Comparison of ENCODE assay signal across 10 mouse cellular contexts in genomic region chr7:142498575-142498974, GRCm38 (mm10). TPM values are rescaled to one million over a fixed set of nuclear protein-coding genes. Genes with fewer than 3 reads are reported as not detected.
DNase-seq lines count a peak whose midpoint lies in the region; ATAC-seq and TF ChIP-seq lines count a peak whose summit lies in the region.
"Had no signal": no experiment of that assay in that cellular context is flagged by ENCODE, and none has a peak within 500 bp of the region (broad histone marks: within the 10 kb centered on the region; RNA-seq: fewer than 3 reads in every experiment).

Tnnt3 (plus strand) TSS chr7:142498836.

- no peak within 1 kb of the TSS for H3K9ac ChIP-seq in heart, embryonic 13.5 days
- no peak within 1 kb of the TSS for H3K9ac ChIP-seq in heart, adult 2 months (ENCODE audit: low read depth, low read length)
- no peak within 1 kb of the TSS for H3K9ac ChIP-seq in lung, embryonic 15.5 days

- no peak within 1 kb of the TSS for H3K4me2 ChIP-seq in heart, embryonic 13.5 days
- H3K4me2 ChIP-seq in lung, embryonic 15.5 days = no peak within 1 kb of the TSS

- WGBS in heart, embryonic 13.5 days = 85% methylated on average over 2 of the region's 2 CpGs
- WGBS in heart, adult 2 months = 87% methylated on average over 2 of the region's 2 CpGs
- 90% methylated on average over 2 of the region's 2 CpGs for WGBS in lung, embryonic 15.5 days

- peaks cover 22% of the 10 kb centered on the region for H3K4me1 ChIP-seq in heart, embryonic 13.5 days
- peaks cover 3% of the 10 kb centered on the region; the same call in 1 of the 2 replicates for H3K4me1 ChIP-seq in heart, adult 2 months (ENCODE audit: control insufficient read depth, insufficient read depth, low read length)
- peaks cover 7% of the 10 kb centered on the region; the same call in 1 of the 2 replicates for H3K4me1 ChIP-seq in lung, embryonic 15.5 days

- no peak for DNase-seq in heart, adult 2 months
- DNase-seq in lung, adult 18-20 months = no peak
- DNase-seq in gastrocnemius, postnatal 25 days = peak; percentile 91
- peak; percentile 98 for DNase-seq in skeletal muscle tissue, adult 2 months (ENCODE audit: low read depth, low spot score)
- DNase-seq in right cerebral cortex, postnatal 36 days (ENCODE audit: low spot score in 2 of 2) = no peak
- DNase-seq in left cerebral cortex, postnatal 10 days (ENCODE audit: extremely low spot score in 1 of 2, low spot score in 2 of 2) = no peak
- DNase-seq: adrenal gland, postnatal 25 days had no signal

- ATAC-seq in heart, embryonic 13.5 days (ENCODE audit: extremely low read depth, insufficient number of reproducible peaks, low FRiP score, low TSS enrichment) = no peak
- no peak for ATAC-seq in lung, embryonic 15.5 days (ENCODE audit: borderline replicate concordance, extremely low read depth, low FRiP score, low TSS enrichment)

- no peak for TF ChIP-seq EP300 in heart, adult 2 months (IDR thresholded peaks at IDR 0.05; ENCODE audit: insufficient read depth, low read depth, low read length)

- H3K27ac ChIP-seq in heart, embryonic 13.5 days (replicated peaks) = peak within 1 kb of the TSS; percentile 63
- H3K27ac ChIP-seq in heart, adult 2 months = no peak within 1 kb of the TSS
- peak within 1 kb of the TSS; percentile 44 for H3K27ac ChIP-seq in lung, embryonic 15.5 days
- H3K27ac ChIP-seq: kidney, postnatal 0 days had no signal

- TF ChIP-seq POLR2A in heart, adult 2 months (IDR thresholded peaks at IDR 0.05; ENCODE audit: insufficient read depth, low read depth, low read length) = no peak

- no peaks in the 10 kb centered on the region for H3K79me2 ChIP-seq in heart, adult 2 months (replicated peaks; ENCODE audit: control insufficient read depth, insufficient read depth, low read length)

- peaks cover 6% of the 10 kb centered on the region; the same call in 1 of the 2 replicates for H3K36me3 ChIP-seq in heart, embryonic 13.5 days
- no peaks in the 10 kb centered on the region for H3K36me3 ChIP-seq in heart, adult 2 months (ENCODE audit: control insufficient read depth, insufficient read depth, low read length)
- peaks cover 10% of the 10 kb centered on the region; the same call in 1 of the 2 replicates for H3K36me3 ChIP-seq in lung, embryonic 15.5 days

- H3K9me3 ChIP-seq in heart, embryonic 13.5 days = no peaks in the 10 kb centered on the region
- H3K9me3 ChIP-seq in lung, embryonic 15.5 days = no peaks in the 10 kb centered on the region

- no peak within 1 kb of the TSS for H3K4me3 ChIP-seq in heart, embryonic 13.5 days
- H3K4me3 ChIP-seq in heart, adult 2 months = no peak within 1 kb of the TSS
- no peak within 1 kb of the TSS for H3K4me3 ChIP-seq in lung, embryonic 15.5 days

- intact Hi-C loops in heart, adult 2 months (cut with DNase I) = loop anchor here (2.0 to 5.0 kb wide), 2 partner anchors 164 to 181 kb away; no protein-coding TSS in a partner anchor
- intact Hi-C loops in left cerebral cortex, postnatal 10 days (cut with DNase I) = loop anchor here (5.0 kb wide), 1 partner anchor 56 kb away; the partner anchor contains the start of gene Tnni2

- no peak for TF ChIP-seq CTCF in heart, adult 2 months (IDR thresholded peaks at IDR 0.05)

- no peaks in the 10 kb centered on the region for H3K27me3 ChIP-seq in heart, embryonic 13.5 days (replicated peaks)
- H3K27me3 ChIP-seq in heart, adult 2 months (ENCODE audit: control insufficient read depth, insufficient read depth, low read length) = no peaks in the 10 kb centered on the region
- no peaks in the 10 kb centered on the region for H3K27me3 ChIP-seq in lung, embryonic 15.5 days

RNA-seq across cellular contexts. Expression of gene Tnnt3, which starts in this region (rescaled TPM):
- 4.0 and 5.4 TPM in 2 replicates for polyA plus RNA-seq in heart, embryonic 13.5 days (2015; fragmentation: Nextera tagmentation; extraction: Ambion mirVana)
- 1 to 10 TPM; 1.1 to 1.3 TPM for total RNA-seq in heart, adult 2 months (2021)
- 1.8 TPM in 1 of 2 replicates, not detected in the other for polyA plus RNA-seq in heart, adult 2 months (2012; rRNA removed)
- polyA plus RNA-seq in lung, embryonic 15.5 days (2015; fragmentation: Nextera tagmentation; extraction: Ambion mirVana) = 2.5 and 5.1 TPM in 2 replicates
- total RNA-seq in gastrocnemius, postnatal 25 days (2021) = over 10,000 TPM; 28,170 to 31,317 TPM
- not detected for total RNA-seq in left cerebral cortex, postnatal 10 days (2021)
- total RNA-seq: adrenal gland, postnatal 25 days had no signal

Comparison
In these comparisons a context has a peak if more than half of its experiments do, and no peak if none do; other contexts are left out.
1. RNA of gene Tnnt3 (total RNA-seq): 28,170 to 31,317 TPM in gastrocnemius, postnatal 25 days; 1.1 to 1.3 TPM in heart, adult 2 months and not detected in left cerebral cortex, postnatal 10 days; every median in the first group is over 1,000 times any median in the second.
2. DNase-seq: peak in gastrocnemius, postnatal 25 days (single experiment) and skeletal muscle tissue, adult 2 months (single experiment); none in heart, adult 2 months (0 of 2), lung, adult 18-20 months (0 of 2), right cerebral cortex, postnatal 36 days (0 of 2) and left cerebral cortex, postnatal 10 days (0 of 2).